Mouse (Mus musculus): ENCODE measurements around the gene Emc1. TPM values are rescaled to one million over a fixed set of nuclear protein-coding genes. Genes with fewer than 3 reads are reported as not detected.

Gene Emc1
- 47.6 and 50.8 TPM in 2 replicates for polyA plus RNA-seq (2015; fragmentation: Nextera tagmentation; extraction: Ambion mirVana)

- Histone ChIP-seq H3K27me3 (replicated peaks) (no peaks in the 10 kb centered on the region), H3K9me3 (no peaks in the 10 kb centered on the region), H3K36me3 (replicated peaks) (peaks cover 18% of the 10 kb centered on the region), H3K4me2 (peak within 1 kb of the TSS; percentile 89), H3K9ac (peak within 1 kb of the TSS; percentile 63), H3K27ac (peak within 1 kb of the TSS; percentile 91), H3K4me1 (peaks cover 25% of the 10 kb centered on the region), H3K4me3 (peak within 1 kb of the TSS; percentile 63)
- ATAC-seq (replicated peaks): peak; percentile 96
- under 1% methylated on average over 64 of the region's 64 CpGs for WGBS
Measured at GRCm38 (mm10) chr4:139351931-139352711, at the start of gene Emc1, which contains the start of the genes Mrto4 and Ubr4. TSS of gene Emc1 (plus strand) at chr4:139352587. TSS of gene Mrto4 (minus strand) at chr4:139352576. TSS of gene Ubr4 (plus strand) at chr4:139352609.

GRCm38 (mm10) chr4:139305521-139305920 lies 46.9 kb upstream of the Emc1 start:
- Histone ChIP-seq H3K27me3 (replicated peaks) (no peaks in the 10 kb centered on the region), H3K36me3 (replicated peaks) (0 out of 2 replicates have a peak, but pooled peaks cover 7% of the 10 kb centered on the region), H3K9me3 (no peaks in the 10 kb centered on the region), H3K4me1 (peaks cover 17% of the 10 kb centered on the region), H3K4me2 (no peak overlapping the region), H3K9ac (no peak overlapping the region), H3K27ac (no peak overlapping the region), H3K4me3 (no peak overlapping the region)
- no peak for ATAC-seq (replicated peaks)
- whole genome bisulfite sequencing: 94% methylated on average over 3 of the region's 3 CpGs

- ATAC-seq (replicated peaks): no peak
- no peak overlapping the region for H3K9ac ChIP-seq
- H3K4me3 ChIP-seq: no peak overlapping the region
Measured at GRCm38 (mm10) chr4:139307916-139308315, 44.5 kb upstream of the Emc1 start.

DNA sequence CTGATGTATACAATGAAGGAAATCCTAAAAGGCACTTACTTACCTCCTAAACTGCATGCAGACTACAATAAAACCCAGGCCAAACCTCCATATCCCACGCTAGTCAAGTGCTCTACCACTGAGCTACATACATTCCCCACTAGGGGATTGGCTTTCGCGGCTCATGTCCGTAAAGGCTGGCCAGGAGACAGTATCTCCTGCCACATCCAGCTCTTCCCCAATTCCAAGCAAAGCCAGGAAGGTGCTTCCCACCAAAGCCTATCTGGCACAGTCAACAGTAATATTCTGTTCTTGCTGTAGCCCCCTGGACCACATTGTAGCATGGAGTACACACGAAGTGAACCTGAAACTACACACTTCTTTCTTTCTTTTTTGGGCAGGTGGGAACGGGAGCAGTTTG lies 42.7 kb upstream of the Emc1 start:
- H3K27ac ChIP-seq: no peak overlapping the region
- no peaks in the 10 kb centered on the region for H3K36me3 ChIP-seq (replicated peaks)
- H3K4me2 ChIP-seq: peak overlapping the region; percentile 70
- H3K4me1 ChIP-seq: peaks cover 28% of the 10 kb centered on the region
- no peaks in the 10 kb centered on the region for H3K9me3 ChIP-seq
- H3K4me3 ChIP-seq: peak overlapping the region; percentile 82
- peak overlapping the region; percentile 84 for H3K9ac ChIP-seq
- 23% methylated on average over 6 of the region's 6 CpGs for WGBS
- no peaks in the 10 kb centered on the region for H3K27me3 ChIP-seq (replicated peaks)
- ATAC-seq (replicated peaks): 0 out of 2 replicates have a peak, but pooled peaks have one; percentile 1

More at GRCm38 (mm10) chr4:139307916-139308315, 44.5 kb upstream of the Emc1 start:
- Histone ChIP-seq H3K4me2 (no peak overlapping the region), H3K9me3 (no peaks in the 10 kb centered on the region), H3K27me3 (replicated peaks) (no peaks in the 10 kb centered on the region), H3K4me1 (peaks cover 28% of the 10 kb centered on the region), H3K27ac (no peak overlapping the region), H3K36me3 (replicated peaks) (no peaks in the 10 kb centered on the region)
- 86% methylated on average over 5 of the region's 5 CpGs for WGBS

DNA sequence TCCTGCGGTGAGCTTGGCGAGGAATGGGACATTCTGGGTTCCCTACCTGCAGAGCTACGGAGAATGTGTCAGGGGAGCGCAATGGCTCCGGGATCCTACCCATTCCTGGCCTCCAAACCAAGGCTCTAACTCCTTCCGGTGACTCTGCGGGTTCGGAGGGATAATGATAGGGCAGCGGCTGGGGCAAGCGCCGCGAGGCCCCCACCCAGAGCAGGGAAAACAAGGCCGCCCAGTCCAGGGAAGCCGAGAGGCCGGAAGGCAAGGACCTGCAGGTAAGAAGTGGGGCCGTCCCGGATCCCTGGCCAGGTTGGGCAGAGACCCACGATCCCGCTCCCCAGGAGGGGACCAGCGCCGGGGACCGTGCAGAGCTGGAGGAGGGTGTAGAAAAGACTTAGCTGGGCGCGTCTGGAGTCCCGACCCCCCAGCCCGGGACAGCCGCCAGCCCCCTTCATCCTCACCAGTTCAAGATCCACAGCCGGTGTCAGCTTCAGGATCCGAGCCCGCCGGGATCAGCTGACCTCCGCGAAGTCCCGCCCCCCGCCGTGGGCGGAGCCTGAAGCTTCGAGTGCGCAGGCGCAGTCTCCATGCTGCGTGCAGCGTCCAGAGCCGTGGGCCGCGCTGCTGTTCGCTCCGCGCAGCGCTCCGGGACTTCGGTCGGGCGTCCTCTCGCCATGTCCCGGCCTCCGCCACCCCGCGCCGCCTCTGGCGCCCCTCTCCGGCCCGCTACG lies 42.1 kb upstream of the Emc1 start, which contains the start of the genes Pqlc2 and Akr7a5:
TSS of gene Pqlc2 (minus strand) at position 538 of the 728 bp plus-strand sequence.
TSS of gene Akr7a5 (plus strand) at position 574 of the 728 bp plus-strand sequence.
- WGBS: under 1% methylated on average over 63 of the region's 63 CpGs
- no peaks in the 10 kb centered on the region for H3K9me3 ChIP-seq
- H3K27me3 ChIP-seq (replicated peaks): no peaks in the 10 kb centered on the region
- peaks cover 28% of the 10 kb centered on the region for H3K4me1 ChIP-seq
- peak within 1 kb of the TSS; percentile 77 for H3K27ac ChIP-seq
- H3K36me3 ChIP-seq (replicated peaks): no peaks in the 10 kb centered on the region; the same call in 1 of the 2 replicates
- H3K4me3 ChIP-seq: peak within 1 kb of the TSS; percentile 82
- peak within 1 kb of the TSS; percentile 70 for H3K4me2 ChIP-seq
- ATAC-seq (replicated peaks): peak; percentile 90
- peak within 1 kb of the TSS; percentile 84 for H3K9ac ChIP-seq

GRCm38 (mm10) chr4:139310899-139311701 lies 41.3 kb upstream of the Emc1 start:
- Histone ChIP-seq H3K9ac (peak overlapping the region; percentile 84), H3K27me3 (replicated peaks) (no peaks in the 10 kb centered on the region), H3K9me3 (no peaks in the 10 kb centered on the region), H3K4me3 (peak overlapping the region; percentile 82), H3K36me3 (replicated peaks) (no peaks in the 10 kb centered on the region; the same call in 1 of the 2 replicates), H3K4me1 (peaks cover 28% of the 10 kb centered on the region), H3K27ac (peak overlapping the region; percentile 77), H3K4me2 (peak overlapping the region; percentile 70)
- peak; percentile 85 for ATAC-seq (replicated peaks)
- under 1% methylated on average over 53 of the region's 53 CpGs for WGBS

DNA sequence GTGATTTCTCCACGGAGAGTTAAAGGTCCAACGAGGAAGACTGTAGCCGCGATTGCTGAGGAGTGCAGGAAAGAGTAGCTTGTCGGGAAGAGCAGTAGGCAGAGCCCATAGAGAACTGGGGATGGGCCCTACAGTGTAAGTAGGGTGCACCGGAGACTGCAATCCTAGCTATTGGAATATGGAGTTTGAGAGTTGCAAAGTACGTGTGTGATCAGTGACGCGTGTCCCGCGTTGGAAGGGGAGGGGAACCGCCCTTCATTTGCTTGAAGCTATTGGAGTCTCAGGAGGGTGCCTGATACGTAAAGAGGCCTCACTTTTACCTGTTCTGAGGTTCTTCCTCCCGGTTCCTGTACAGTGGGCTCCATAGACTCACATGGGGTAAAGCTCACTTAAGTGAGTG lies 40.7 kb upstream of the Emc1 start:
- Histone ChIP-seq H3K36me3 (replicated peaks) (no peaks in the 10 kb centered on the region; the same call in 1 of the 2 replicates), H3K4me3 (peak overlapping the region; percentile 82), H3K4me2 (peak overlapping the region; percentile 70), H3K27ac (no peak overlapping the region), H3K27me3 (replicated peaks) (no peaks in the 10 kb centered on the region), H3K4me1 (peaks cover 28% of the 10 kb centered on the region), H3K9me3 (no peaks in the 10 kb centered on the region), H3K9ac (peak overlapping the region; percentile 84; the same call in 1 of the 2 replicates)
- 14% methylated on average over 14 of the region's 14 CpGs for WGBS
- no peak for ATAC-seq (replicated peaks)

DNA sequence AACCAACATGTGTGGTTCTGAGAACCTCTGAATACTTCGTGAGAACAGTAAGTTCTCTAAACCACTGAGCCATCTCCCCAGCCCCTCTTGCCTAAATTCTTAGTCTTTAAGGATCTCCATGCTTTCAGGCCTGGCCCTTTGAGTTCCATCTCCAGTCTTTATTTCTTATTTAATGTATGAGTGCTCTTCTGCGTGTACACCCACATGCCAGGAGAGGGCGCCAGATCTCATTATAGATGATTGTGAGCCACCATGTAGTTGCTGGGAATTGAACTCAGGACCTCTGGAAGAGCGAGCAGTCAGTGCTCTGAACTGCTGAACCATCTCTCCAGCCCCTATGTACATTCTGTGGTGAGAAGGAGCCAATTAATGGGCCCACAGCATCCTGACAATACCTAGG lies 39.8 kb upstream of the Emc1 start:
- Histone ChIP-seq H3K4me1 (peaks cover 28% of the 10 kb centered on the region), H3K27me3 (replicated peaks) (no peaks in the 10 kb centered on the region), H3K36me3 (replicated peaks) (no peaks in the 10 kb centered on the region; the same call in 1 of the 2 replicates), H3K4me2 (no peak overlapping the region), H3K9ac (no peak overlapping the region), H3K27ac (no peak overlapping the region), H3K9me3 (no peaks in the 10 kb centered on the region), H3K4me3 (no peak overlapping the region)
- WGBS: 53% methylated on average over 4 of the region's 4 CpGs
- no peak for ATAC-seq (replicated peaks)

DNA sequence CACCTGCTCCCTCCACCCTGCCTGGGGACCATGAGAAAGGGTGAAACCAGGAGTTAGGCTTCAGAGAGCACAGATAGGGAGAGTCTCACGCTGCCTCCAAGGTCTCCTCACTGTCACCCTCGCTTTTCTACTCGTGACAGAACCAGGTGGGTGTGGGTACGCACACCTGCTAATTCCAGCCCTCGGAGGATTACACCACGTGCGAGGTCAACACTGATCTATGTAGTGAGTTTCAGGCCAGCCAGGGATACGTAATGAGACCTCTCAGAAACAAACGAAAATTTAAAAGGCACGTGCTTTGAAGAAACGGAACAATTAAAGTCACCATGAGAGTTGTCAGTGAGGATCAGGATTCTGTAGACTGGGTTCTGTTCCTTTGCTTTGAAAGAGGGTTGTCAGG lies 33.9 kb upstream of the Emc1 start:
- Histone ChIP-seq H3K9me3 (no peaks in the 10 kb centered on the region), H3K4me3 (no peak overlapping the region), H3K4me1 (no peaks in the 10 kb centered on the region), H3K27me3 (replicated peaks) (no peaks in the 10 kb centered on the region), H3K4me2 (no peak overlapping the region), H3K9ac (no peak overlapping the region), H3K36me3 (replicated peaks) (peaks cover 11% of the 10 kb centered on the region; the same call in 1 of the 2 replicates), H3K27ac (no peak overlapping the region)
- 92% methylated on average over 11 of the region's 11 CpGs for WGBS
- ATAC-seq (replicated peaks): no peak

DNA sequence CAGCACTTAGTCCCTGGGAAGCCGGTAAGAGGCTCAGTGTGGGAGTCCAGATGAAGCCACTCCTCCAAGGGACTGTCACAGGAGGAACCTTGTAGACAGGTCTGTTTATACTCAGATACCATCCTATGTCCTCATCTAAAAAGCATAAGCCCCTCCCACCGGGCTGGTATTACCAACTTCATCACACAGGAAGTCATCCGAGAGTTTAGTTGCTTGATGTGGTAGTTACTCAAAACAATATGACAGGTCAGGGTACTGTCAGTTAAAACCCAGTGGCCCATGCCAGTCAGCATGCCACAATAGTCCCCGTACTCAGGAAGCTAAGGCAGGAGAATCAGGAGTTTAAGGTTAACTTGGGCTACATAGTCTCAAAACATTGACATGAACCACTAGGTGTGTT lies 32.6 kb upstream of the Emc1 start:
- Histone ChIP-seq H3K4me3 (no peak overlapping the region), H3K4me2 (no peak overlapping the region), H3K9ac (no peak overlapping the region), H3K27me3 (replicated peaks) (no peaks in the 10 kb centered on the region), H3K36me3 (replicated peaks) (peaks cover 11% of the 10 kb centered on the region; the same call in 1 of the 2 replicates), H3K9me3 (no peaks in the 10 kb centered on the region), H3K4me1 (no peaks in the 10 kb centered on the region), H3K27ac (no peak overlapping the region)
- 94% methylated on average over 4 of the region's 4 CpGs for WGBS
- ATAC-seq (replicated peaks): no peak

GRCm38 (mm10) chr4:139330605-139331004 lies 21.8 kb upstream of the Emc1 start:
- no peaks in the 10 kb centered on the region for H3K36me3 ChIP-seq (replicated peaks)
- H3K9ac ChIP-seq: no peak overlapping the region
- no peak overlapping the region for H3K4me3 ChIP-seq
- no peaks in the 10 kb centered on the region for H3K9me3 ChIP-seq
- 10% methylated on average over 10 of the region's 10 CpGs for WGBS
- H3K4me1 ChIP-seq: no peaks in the 10 kb centered on the region
- H3K27ac ChIP-seq: no peak overlapping the region
- H3K27me3 ChIP-seq (replicated peaks): 0 out of 2 replicates have a peak, but pooled peaks cover 3% of the 10 kb centered on the region
- ATAC-seq (replicated peaks): no peak
- H3K4me2 ChIP-seq: no peak overlapping the region

Measured in midbrain, embryonic 15.5 days (tissue).